Mouse (Mus musculus): Measurements from ENCODE around the gene Defb29.

- no peak for TF ChIP-seq POLR2A (IDR thresholded peaks at IDR 0.05; ENCODE audit: borderline replicate concordance, insufficient read depth, low read length)
- no peak for TF ChIP-seq CTCF (IDR thresholded peaks at IDR 0.05; ENCODE audit: borderline replicate concordance, insufficient read depth, low read depth, low read length)
Observed at GRCm38 (mm10) chr2:152570313-152570712, 30.4 kb upstream of the Defb29 start.

Measured in cerebellum, adult 2 months (tissue).